Mouse (Mus musculus) bone marrow, adult 2 months (tissue): Measurements from ENCODE around the gene Elovl3.

Experiments used
- CTCF ChIP-seq: fragments of 200-500 bp; IDR thresholded peaks from 2 replicates; pipeline ENCODE4 v1.5.1; 2011; ENCODE audit warnings: low read length, control low read depth; ENCODE audit not compliant: control insufficient read depth, insufficient read depth
- POLR2A ChIP-seq: fragments of 200-500 bp; IDR thresholded peaks from 2 replicates; pipeline ENCODE4 v1.6.1; 2011; ENCODE audit warnings: low read depth, mild to moderate bottlenecking, control low read depth, low read length, borderline replicate concordance; ENCODE audit not compliant: control insufficient read depth

DNA sequence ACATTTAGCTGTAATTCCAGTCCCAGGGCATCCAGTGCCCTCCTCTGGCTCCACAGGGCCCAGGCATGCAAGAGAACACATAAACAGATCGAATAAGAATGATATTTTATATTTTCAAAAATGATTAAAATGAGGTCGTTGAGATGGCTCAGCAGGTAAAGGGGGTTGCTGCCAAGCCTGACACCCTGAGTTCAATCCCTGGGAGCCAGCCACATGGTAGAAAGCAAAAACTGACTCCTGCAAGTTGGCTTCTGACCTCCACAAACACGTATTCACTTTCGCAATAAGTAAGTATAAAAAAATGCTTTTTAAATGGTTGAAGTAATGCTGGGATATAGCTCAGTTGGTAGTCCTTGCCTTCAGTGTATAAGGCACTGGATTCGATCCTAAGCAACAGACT, 20.9 kb upstream of the Elovl3 start:
- TF ChIP-seq CTCF (no peak), POLR2A (no peak)
